Mouse (Mus musculus) E14TG2a.4 (cell line): ENCODE measurements around the gene E330034G19Rik.
A peak's percentile ranks its signal among the peaks of the same experiment; 100 is the strongest.

Experiments
- CTCF ChIP-seq: conservative IDR thresholded peaks from 2 replicates; pipeline ENCODE4 v1.5.1; 2014; ENCODE audit warnings: low read length
- POU5F1 ChIP-seq: IDR thresholded peaks from 2 replicates; pipeline ENCODE4 v1.6.1; 2014; ENCODE audit warnings: low read length, borderline replicate concordance

- peak; percentile 95 for TF ChIP-seq CTCF
- no peak for TF ChIP-seq POU5F1
Observed at GRCm38 (mm10) chr14:24311110-24311509, 18.1 kb downstream of the E330034G19Rik start.
